Mouse (Mus musculus): ENCODE results near the gene Apol9a. TPM values are rescaled to one million over a fixed set of nuclear protein-coding genes. Genes with fewer than 3 reads are reported as not detected.

Gene Apol9a
- polyA plus RNA-seq, 1 experiment from 2014 or later, result not detected

DNA sequence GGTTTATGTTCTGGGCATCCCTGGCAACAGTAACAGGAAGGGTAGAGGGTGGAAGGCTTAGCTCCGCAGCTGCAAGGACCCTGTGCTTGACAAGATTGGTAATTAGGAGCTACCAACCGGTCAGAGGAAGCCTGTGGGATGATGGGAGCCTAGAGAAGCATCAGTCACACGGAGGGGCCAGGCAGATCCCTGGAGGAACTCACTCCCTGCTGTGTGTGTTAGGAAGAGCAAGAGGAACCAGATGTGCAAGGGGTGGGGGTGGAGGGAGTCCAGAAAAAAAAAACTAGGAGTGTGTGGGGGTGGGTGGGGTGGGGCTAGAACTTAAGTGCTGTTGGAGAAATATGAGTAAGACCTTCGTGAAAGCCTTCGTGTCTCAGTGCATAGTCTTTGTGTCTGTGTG, 48.0 kb downstream of the Apol9a start:
- WGBS, result 17% methylated on average over 5 of the region's 5 CpGs
- ATAC-seq (ENCODE audit: insufficient number of reproducible peaks, insufficient read depth, low FRiP score, low read depth), result no peak
- H3K4me1 ChIP-seq (ENCODE audit: control insufficient read depth, insufficient read depth, low read length), result peaks cover 26% of the 10 kb centered on the region
- H3K36me3 ChIP-seq (ENCODE audit: control insufficient read depth, insufficient read depth, low read length), result no peaks in the 10 kb centered on the region
- H3K9me3 ChIP-seq (ENCODE audit: control insufficient read depth, low read depth, low read length), result no peaks in the 10 kb centered on the region
- no peak overlapping the region for H3K4me2 ChIP-seq (replicated peaks; ENCODE audit: low read depth, low read length)
- H3K27ac ChIP-seq (ENCODE audit: low read length), result no peak overlapping the region
- no peak overlapping the region for H3K9ac ChIP-seq (replicated peaks; ENCODE audit: low read depth, low read length)
- no peaks in the 10 kb centered on the region for H3K27me3 ChIP-seq (ENCODE audit: control insufficient read depth, insufficient read depth, low read length)
- no peak overlapping the region for H3K4me3 ChIP-seq (ENCODE audit: low read depth, low read length)

DNA sequence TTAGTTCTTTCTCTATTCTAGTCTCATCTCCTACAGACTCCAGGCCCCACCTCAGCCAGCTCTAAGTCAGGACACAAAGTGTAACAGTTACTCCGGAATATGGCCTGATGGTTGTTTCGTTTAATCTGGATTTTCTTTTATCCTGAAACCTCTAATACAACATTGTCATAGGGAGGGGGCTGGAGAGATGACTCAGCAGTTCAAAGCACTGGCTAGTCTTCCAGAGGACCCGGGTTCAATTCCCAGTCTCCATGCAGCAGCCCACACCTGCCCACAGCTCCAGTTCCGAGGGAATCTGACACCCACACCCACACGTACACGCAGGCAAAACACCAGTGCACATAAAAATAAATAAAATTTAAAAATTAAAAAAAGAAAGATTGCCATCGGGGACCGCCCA, 51.0 kb downstream of the Apol9a start:
- H3K27ac ChIP-seq (ENCODE audit: low read length), result no peak overlapping the region
- H3K9me3 ChIP-seq (ENCODE audit: control insufficient read depth, low read depth, low read length), result no peaks in the 10 kb centered on the region
- 91% methylated on average over 8 of the region's 8 CpGs for WGBS
- H3K9ac ChIP-seq (replicated peaks; ENCODE audit: low read depth, low read length), result no peak overlapping the region
- no peak overlapping the region for H3K4me2 ChIP-seq (replicated peaks; ENCODE audit: low read depth, low read length)
- no peak overlapping the region for H3K4me3 ChIP-seq (ENCODE audit: low read depth, low read length)
- H3K4me1 ChIP-seq (ENCODE audit: control insufficient read depth, insufficient read depth, low read length), result peaks cover 29% of the 10 kb centered on the region
- ATAC-seq (ENCODE audit: insufficient number of reproducible peaks, insufficient read depth, low FRiP score, low read depth), result no peak
- no peaks in the 10 kb centered on the region for H3K36me3 ChIP-seq (ENCODE audit: control insufficient read depth, insufficient read depth, low read length)
- H3K27me3 ChIP-seq (ENCODE audit: control insufficient read depth, insufficient read depth, low read length), result no peaks in the 10 kb centered on the region

DNA sequence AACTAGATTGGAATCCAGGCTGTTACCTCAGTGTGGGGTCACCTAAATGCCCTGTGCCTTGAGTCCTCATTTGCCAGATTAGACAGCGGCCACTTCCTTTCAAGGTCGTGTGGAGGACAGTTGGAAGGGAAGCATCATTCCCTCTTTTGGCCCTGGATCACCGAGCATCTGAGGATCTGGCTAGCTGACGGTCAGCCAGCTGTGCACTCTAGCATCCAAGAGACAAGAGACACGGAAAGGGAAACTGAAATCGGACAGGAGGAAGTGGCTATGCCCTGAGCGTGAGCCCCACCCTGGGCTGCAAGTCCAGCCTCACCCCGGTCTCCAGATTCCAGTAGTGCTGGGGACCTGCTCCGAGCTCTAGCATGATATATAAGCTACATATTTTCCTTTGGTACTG, 51.4 kb downstream of the Apol9a start:
- Histone ChIP-seq H3K27ac (ENCODE audit: low read length) (no peak overlapping the region), H3K27me3 (ENCODE audit: control insufficient read depth, insufficient read depth, low read length) (no peaks in the 10 kb centered on the region), H3K9me3 (ENCODE audit: control insufficient read depth, low read depth, low read length) (no peaks in the 10 kb centered on the region), H3K4me3 (ENCODE audit: low read depth, low read length) (no peak overlapping the region), H3K9ac (replicated peaks; ENCODE audit: low read depth, low read length) (no peak overlapping the region), H3K36me3 (ENCODE audit: control insufficient read depth, insufficient read depth, low read length) (no peaks in the 10 kb centered on the region), H3K4me2 (replicated peaks; ENCODE audit: low read depth, low read length) (no peak overlapping the region), H3K4me1 (ENCODE audit: control insufficient read depth, insufficient read depth, low read length) (peaks cover 30% of the 10 kb centered on the region)
- ATAC-seq (ENCODE audit: insufficient number of reproducible peaks, insufficient read depth, low FRiP score, low read depth), result no peak
- WGBS, result 63% methylated on average over 9 of the region's 9 CpGs

DNA sequence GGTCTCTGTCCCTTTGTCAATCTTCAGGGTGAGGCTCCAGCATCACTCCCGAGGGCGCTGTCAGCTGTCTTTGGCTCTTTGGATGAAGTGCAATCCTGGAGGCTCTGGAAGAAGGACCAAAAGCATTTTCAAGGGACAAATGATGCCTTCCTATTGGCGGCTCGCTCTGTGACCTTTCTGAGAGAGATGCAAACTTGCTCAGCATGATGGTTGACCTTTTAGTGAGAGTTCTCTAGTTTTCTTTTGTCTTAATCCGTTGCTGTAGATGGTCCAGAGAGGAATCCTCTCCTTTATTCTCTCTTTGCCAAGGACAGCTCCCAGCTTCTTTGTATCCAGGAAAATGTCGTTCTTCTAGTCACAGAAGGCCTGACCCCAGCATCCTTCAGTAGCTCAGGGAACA, 51.9 kb downstream of the Apol9a start:
- Histone ChIP-seq H3K4me1 (ENCODE audit: control insufficient read depth, insufficient read depth, low read length) (peaks cover 31% of the 10 kb centered on the region), H3K27me3 (ENCODE audit: control insufficient read depth, insufficient read depth, low read length) (no peaks in the 10 kb centered on the region), H3K4me2 (replicated peaks; ENCODE audit: low read depth, low read length) (peak overlapping the region; percentile 39), H3K9ac (replicated peaks; ENCODE audit: low read depth, low read length) (peak overlapping the region; percentile 28; the same call in 1 of the 2 replicates), H3K9me3 (ENCODE audit: control insufficient read depth, low read depth, low read length) (no peaks in the 10 kb centered on the region), H3K36me3 (ENCODE audit: control insufficient read depth, insufficient read depth, low read length) (no peaks in the 10 kb centered on the region), H3K27ac (ENCODE audit: low read length) (0 out of 2 replicates have a peak overlapping the region, but pooled peaks have one; percentile 39), H3K4me3 (ENCODE audit: low read depth, low read length) (peak overlapping the region; percentile 17; the same call in 1 of the 2 replicates)
- ATAC-seq (ENCODE audit: insufficient number of reproducible peaks, insufficient read depth, low FRiP score, low read depth), result no peak
- WGBS, result 36% methylated on average over 6 of the region's 6 CpGs

DNA sequence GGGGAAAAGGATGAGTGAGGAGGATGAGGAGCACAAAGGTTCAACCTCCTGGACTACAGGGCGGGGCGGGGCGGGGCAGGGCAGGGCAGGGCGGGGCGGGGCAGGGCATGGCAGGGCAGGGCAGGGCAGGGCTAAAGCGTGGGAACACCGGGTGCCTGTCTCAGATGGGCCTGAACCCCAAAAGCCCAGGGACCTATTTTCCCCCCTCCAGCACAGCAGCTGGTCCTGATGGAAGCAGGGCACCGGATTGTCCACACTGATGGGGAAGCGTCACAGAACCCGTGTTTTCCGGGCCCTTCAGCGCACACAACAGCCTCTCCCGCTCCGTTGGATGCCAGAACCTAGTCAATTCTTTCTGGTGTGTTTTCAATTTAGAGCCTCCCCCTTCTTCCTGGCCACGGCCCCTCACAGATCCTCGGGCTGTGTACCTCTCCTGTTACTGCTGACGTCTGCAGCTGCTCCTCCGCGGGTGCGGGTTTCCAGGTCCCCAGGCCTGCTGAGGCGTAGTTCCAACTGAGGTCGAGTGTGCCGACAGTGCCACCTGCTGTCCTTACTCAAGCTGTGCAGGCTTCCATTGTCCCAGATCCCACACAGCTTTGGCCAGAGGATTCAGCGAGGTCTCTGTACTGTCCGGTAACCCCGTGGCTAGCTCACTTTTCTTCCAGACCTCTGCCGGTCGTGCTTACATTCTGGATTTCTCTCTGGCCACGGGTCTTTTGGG, 52.5 kb downstream of the Apol9a start:
- Histone ChIP-seq H3K9ac (replicated peaks; ENCODE audit: low read depth, low read length) (peak overlapping the region; percentile 28; the same call in 1 of the 2 replicates), H3K36me3 (ENCODE audit: control insufficient read depth, insufficient read depth, low read length) (no peaks in the 10 kb centered on the region), H3K27ac (ENCODE audit: low read length) (0 out of 2 replicates have a peak overlapping the region, but pooled peaks have one; percentile 39), H3K27me3 (ENCODE audit: control insufficient read depth, insufficient read depth, low read length) (no peaks in the 10 kb centered on the region), H3K4me2 (replicated peaks; ENCODE audit: low read depth, low read length) (peak overlapping the region; percentile 39), H3K9me3 (ENCODE audit: control insufficient read depth, low read depth, low read length) (no peaks in the 10 kb centered on the region), H3K4me1 (ENCODE audit: control insufficient read depth, insufficient read depth, low read length) (peaks cover 33% of the 10 kb centered on the region), H3K4me3 (ENCODE audit: low read depth, low read length) (peak overlapping the region; percentile 17)
- 9% methylated on average over 29 of the region's 29 CpGs for WGBS
- ATAC-seq (ENCODE audit: insufficient number of reproducible peaks, insufficient read depth, low FRiP score, low read depth), result peak; percentile 84

DNA sequence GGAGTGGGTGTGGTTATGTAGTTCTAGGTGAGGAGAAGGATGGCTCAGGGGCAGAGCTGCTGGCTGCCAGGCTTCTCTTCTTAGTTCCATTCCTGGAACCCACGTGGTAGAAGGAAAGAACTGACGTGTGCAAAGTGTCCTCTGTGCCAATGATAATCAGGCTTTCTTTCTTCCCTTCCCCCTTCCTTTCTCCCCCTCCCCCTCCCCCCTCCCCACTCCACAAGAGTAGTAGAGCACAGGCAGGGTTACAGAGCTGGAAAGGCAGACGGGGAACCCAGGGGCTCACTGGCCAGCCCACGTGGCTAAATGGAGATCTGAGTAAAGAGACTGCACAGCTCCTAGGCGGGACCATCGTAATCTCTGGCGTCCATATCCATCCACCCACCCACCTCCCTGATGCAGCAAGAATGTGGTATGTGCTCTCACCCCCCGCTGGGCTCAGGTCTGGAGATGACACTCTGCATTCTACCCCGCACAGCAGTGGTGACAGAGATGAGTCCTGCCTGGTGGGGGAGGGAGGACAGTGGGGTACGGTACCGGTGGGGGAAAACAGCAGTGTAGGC, 54.6 kb downstream of the Apol9a start:
- Histone ChIP-seq H3K9me3 (ENCODE audit: control insufficient read depth, low read depth, low read length) (no peaks in the 10 kb centered on the region), H3K4me2 (replicated peaks; ENCODE audit: low read depth, low read length) (0 out of 2 replicates have a peak overlapping the region, but pooled peaks have one; percentile 29), H3K4me1 (ENCODE audit: control insufficient read depth, insufficient read depth, low read length) (peaks cover 33% of the 10 kb centered on the region), H3K4me3 (ENCODE audit: low read depth, low read length) (no peak overlapping the region), H3K9ac (replicated peaks; ENCODE audit: low read depth, low read length) (no peak overlapping the region), H3K27me3 (ENCODE audit: control insufficient read depth, insufficient read depth, low read length) (no peaks in the 10 kb centered on the region), H3K36me3 (ENCODE audit: control insufficient read depth, insufficient read depth, low read length) (no peaks in the 10 kb centered on the region), H3K27ac (ENCODE audit: low read length) (no peak overlapping the region)
- ATAC-seq (ENCODE audit: insufficient number of reproducible peaks, insufficient read depth, low FRiP score, low read depth), result no peak
- WGBS, result 9% methylated on average over 11 of the region's 11 CpGs

DNA sequence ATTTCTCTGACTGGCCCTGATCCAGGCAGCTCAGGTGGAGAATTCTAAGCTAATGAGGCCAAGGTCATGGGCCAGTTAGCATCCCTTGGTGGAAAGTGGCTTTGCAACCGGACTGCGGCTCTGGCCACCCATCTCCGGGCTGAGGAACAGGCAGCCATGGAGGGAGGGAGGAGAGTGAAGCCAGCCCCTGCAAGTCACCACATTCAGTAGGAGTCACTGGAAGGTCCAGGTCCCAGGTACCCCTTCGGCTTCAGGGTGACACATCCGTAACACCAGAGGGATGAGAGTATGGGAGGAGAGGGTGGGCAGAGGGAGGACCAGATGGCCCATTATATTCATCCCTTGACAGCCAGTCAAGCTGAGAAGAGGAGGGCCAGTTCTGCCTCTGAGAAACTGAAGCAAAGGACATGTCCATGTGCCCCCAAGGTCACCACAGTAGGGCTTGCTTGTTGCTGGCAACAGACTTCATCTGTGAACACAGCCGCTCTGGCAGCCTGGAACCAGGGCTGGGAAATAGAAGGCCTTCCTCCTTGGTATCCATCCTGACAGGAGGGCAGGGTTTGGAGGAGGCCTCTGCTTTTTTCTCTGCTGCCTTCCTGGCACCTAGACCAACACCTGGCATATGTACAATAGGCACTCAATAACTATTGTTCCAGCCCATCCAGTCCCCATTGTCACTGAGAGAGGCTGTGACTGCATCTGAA, 55.9 kb downstream of the Apol9a start:
- peaks cover 33% of the 10 kb centered on the region for H3K4me1 ChIP-seq (ENCODE audit: control insufficient read depth, insufficient read depth, low read length)
- H3K9me3 ChIP-seq (ENCODE audit: control insufficient read depth, low read depth, low read length), result no peaks in the 10 kb centered on the region
- no peaks in the 10 kb centered on the region for H3K27me3 ChIP-seq (ENCODE audit: control insufficient read depth, insufficient read depth, low read length)
- no peak overlapping the region for H3K4me2 ChIP-seq (replicated peaks; ENCODE audit: low read depth, low read length)
- H3K36me3 ChIP-seq (ENCODE audit: control insufficient read depth, insufficient read depth, low read length), result no peaks in the 10 kb centered on the region
- no peak overlapping the region for H3K27ac ChIP-seq (ENCODE audit: low read length)
- H3K9ac ChIP-seq (replicated peaks; ENCODE audit: low read depth, low read length), result no peak overlapping the region
- no peak for ATAC-seq (ENCODE audit: insufficient number of reproducible peaks, insufficient read depth, low FRiP score, low read depth)
- H3K4me3 ChIP-seq (ENCODE audit: low read depth, low read length), result no peak overlapping the region
- 64% methylated on average over 6 of the region's 6 CpGs for WGBS

DNA sequence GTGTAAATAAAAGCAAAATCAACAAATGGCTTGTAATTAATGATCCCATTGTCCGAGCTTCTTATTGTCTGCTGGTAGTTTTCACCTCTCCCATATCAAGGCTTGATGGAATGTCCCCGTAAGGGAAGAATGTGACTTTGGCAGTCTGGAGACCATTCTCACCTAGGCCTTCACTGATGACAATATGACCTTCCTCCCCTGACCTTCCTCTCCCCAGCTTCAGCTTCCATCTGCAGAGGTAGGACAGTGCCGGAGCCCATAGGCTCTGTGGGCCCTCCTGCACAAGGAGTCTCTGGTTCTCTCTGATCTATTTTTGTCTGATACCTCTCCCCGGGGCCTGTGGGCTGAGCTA, 56.5 kb downstream of the Apol9a start:
- Histone ChIP-seq H3K4me2 (replicated peaks; ENCODE audit: low read depth, low read length) (no peak overlapping the region), H3K4me3 (ENCODE audit: low read depth, low read length) (no peak overlapping the region), H3K27ac (ENCODE audit: low read length) (no peak overlapping the region), H3K9me3 (ENCODE audit: control insufficient read depth, low read depth, low read length) (no peaks in the 10 kb centered on the region), H3K4me1 (ENCODE audit: control insufficient read depth, insufficient read depth, low read length) (peaks cover 31% of the 10 kb centered on the region), H3K36me3 (ENCODE audit: control insufficient read depth, insufficient read depth, low read length) (no peaks in the 10 kb centered on the region), H3K27me3 (ENCODE audit: control insufficient read depth, insufficient read depth, low read length) (no peaks in the 10 kb centered on the region), H3K9ac (replicated peaks; ENCODE audit: low read depth, low read length) (no peak overlapping the region)
- ATAC-seq (ENCODE audit: insufficient number of reproducible peaks, insufficient read depth, low FRiP score, low read depth), result no peak
- 59% methylated on average over 4 of the region's 4 CpGs for WGBS

Data from stomach, embryonic 14.5 days (tissue).